Mouse (Mus musculus) intestine, postnatal 0 days (tissue): ENCODE measurements around the gene Atf6. TPM values are rescaled to one million over a fixed set of nuclear protein-coding genes. Genes with fewer than 3 reads are reported as not detected.

Experiments
- ATAC-seq: fragments of 200-750 bp; cut with Nextera tagmentation; 2 replicates; pipeline ENCODE4 v1.8.0; 2017; ENCODE audit warnings: mild to moderate bottlenecking, moderate TSS enrichment, moderate library complexity
- H3K27ac ChIP-seq: fragments of 300-500 bp; sonication (generic); 2 replicates; pipeline ENCODE4 v1.5.1; 2014; ENCODE audit warnings: mild to moderate bottlenecking, low read depth, low read length, moderate library complexity
- H3K27me3 ChIP-seq: fragments of 300-500 bp; sonication (generic); replicated peaks from 2 replicates; pipeline ENCODE4 v1.6.1; 2014; ENCODE audit warnings: low read length, mixed read lengths; ENCODE audit not compliant: control insufficient read depth, insufficient read depth
- H3K36me3 ChIP-seq: fragments of 300-500 bp; sonication (generic); 2 replicates; pipeline ENCODE4 v1.6.1; 2014; ENCODE audit warnings: mild to moderate bottlenecking, moderate library complexity; ENCODE audit not compliant: control insufficient read depth, insufficient read depth
- H3K4me1 ChIP-seq: fragments of 300-500 bp; sonication (generic); replicated peaks from 2 replicates; pipeline ENCODE4 v1.6.1; 2014; ENCODE audit warnings: antibody characterized with exemption, low read length, mixed read lengths; ENCODE audit not compliant: control insufficient read depth, insufficient read depth
- H3K4me2 ChIP-seq: fragments of 300-500 bp; sonication (generic); replicated peaks from 2 replicates; pipeline ENCODE4 v1.6.1; 2014; ENCODE audit warnings: low read depth, mild to moderate bottlenecking, moderate library complexity
- H3K4me3 ChIP-seq: fragments of 300-500 bp; sonication (generic); 2 replicates; pipeline ENCODE4 v1.5.1; 2014; ENCODE audit warnings: low read depth, low read length
- H3K9ac ChIP-seq: fragments of 300-500 bp; sonication (generic); 2 replicates; pipeline ENCODE4 v1.6.1; 2014; ENCODE audit warnings: mild to moderate bottlenecking, low read depth, low read length
- H3K9me3 ChIP-seq: fragments of 300-500 bp; sonication (generic); 2 replicates; pipeline ENCODE4 v1.6.1; 2016; ENCODE audit warnings: mixed run types; ENCODE audit not compliant: control insufficient read depth
- CTCF ChIP-seq: sonication (generic); IDR thresholded peaks from 2 replicates; pipeline ENCODE4 v1.5.1; 2016; ENCODE audit warnings: low read depth, mild to moderate bottlenecking, control low read depth, antibody characterized with exemption, moderate library complexity
- WGBS: fragments of 180-500 bp; shearing (Covaris S2); extraction: QIAGEN DNeasy Blood & Tissue Kit; methylation state at CpG from one replicate; pipeline ENCODE4 v1.1.7; 2014; 5-methylcytosine and 5-hydroxymethylcytosine counted together
- polyA plus RNA-seq: library from polyadenylated mRNA; unstranded; fragments of >200 nt; fragmentation: Nextera tagmentation; extraction: Ambion mirVana; gene quantifications from 2 replicates; pipeline ENCODE4 v1.2.1, GENCODE M21; 2015

Gene Atf6
- polyA plus RNA-seq, 1 experiment from 2014 or later, result 5.4 TPM

GRCm38 (mm10) chr1:170807600-170808270 is 59.8 kb downstream of the Atf6 start:
- 72% methylated on average over 2 of the region's 2 CpGs for WGBS
- Histone ChIP-seq H3K4me1 (no peaks in the 10 kb centered on the region), H3K36me3 (peaks cover 1% of the 10 kb centered on the region; the same call in 1 of the 2 replicates), H3K9ac (no peak overlapping the region), H3K4me3 (no peak overlapping the region), H3K4me2 (no peak overlapping the region), H3K27ac (no peak overlapping the region; the same call in 1 of the 2 replicates), H3K9me3 (no peaks in the 10 kb centered on the region), H3K27me3 (no peaks in the 10 kb centered on the region)
- no peak for ATAC-seq
- no peak for TF ChIP-seq CTCF

- no peak overlapping the region for H3K4me3 ChIP-seq
- H3K4me2 ChIP-seq, result no peak overlapping the region
- H3K27ac ChIP-seq, result no peak overlapping the region
- 0 out of 2 replicates have a peak, but pooled peaks cover 4% of the 10 kb centered on the region for H3K36me3 ChIP-seq
- H3K9me3 ChIP-seq, result no peaks in the 10 kb centered on the region
- no peaks in the 10 kb centered on the region for H3K27me3 ChIP-seq
- WGBS, result 93% methylated on average over 11 of the region's 11 CpGs
- no peak for ATAC-seq
- no peaks in the 10 kb centered on the region for H3K4me1 ChIP-seq
- no peak overlapping the region for H3K9ac ChIP-seq
- TF ChIP-seq CTCF, result no peak
Measured at GRCm38 (mm10) chr1:170804721-170805120, 62.9 kb downstream of the Atf6 start.

DNA sequence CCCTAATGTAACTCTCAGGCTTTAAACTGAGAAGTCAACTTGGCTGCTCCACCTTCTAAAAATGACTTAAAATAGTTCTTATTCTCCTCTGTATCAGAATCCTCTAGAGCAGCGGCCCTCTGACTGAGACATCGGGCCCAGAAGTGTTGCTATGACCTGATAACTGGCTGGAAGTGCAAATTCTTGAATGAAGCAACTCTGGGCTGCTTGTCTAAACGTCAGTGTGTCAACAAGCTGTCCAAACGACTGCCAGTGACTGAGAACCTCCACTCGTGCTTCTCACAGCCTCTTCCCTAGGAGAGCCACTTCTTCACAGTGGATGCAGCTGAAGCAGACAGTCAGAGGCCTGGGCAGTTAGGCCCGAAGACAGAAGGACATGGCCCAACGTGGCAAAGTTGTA is 64.9 kb downstream of the Atf6 start:
- Histone ChIP-seq H3K27me3 (no peaks in the 10 kb centered on the region), H3K27ac (no peak overlapping the region), H3K9ac (no peak overlapping the region), H3K4me2 (no peak overlapping the region), H3K4me1 (no peaks in the 10 kb centered on the region), H3K36me3 (0 out of 2 replicates have a peak, but pooled peaks cover 4% of the 10 kb centered on the region), H3K9me3 (no peaks in the 10 kb centered on the region), H3K4me3 (no peak overlapping the region)
- 58% methylated on average over 7 of the region's 7 CpGs for WGBS
- no peak for ATAC-seq
- TF ChIP-seq CTCF, result no peak

DNA sequence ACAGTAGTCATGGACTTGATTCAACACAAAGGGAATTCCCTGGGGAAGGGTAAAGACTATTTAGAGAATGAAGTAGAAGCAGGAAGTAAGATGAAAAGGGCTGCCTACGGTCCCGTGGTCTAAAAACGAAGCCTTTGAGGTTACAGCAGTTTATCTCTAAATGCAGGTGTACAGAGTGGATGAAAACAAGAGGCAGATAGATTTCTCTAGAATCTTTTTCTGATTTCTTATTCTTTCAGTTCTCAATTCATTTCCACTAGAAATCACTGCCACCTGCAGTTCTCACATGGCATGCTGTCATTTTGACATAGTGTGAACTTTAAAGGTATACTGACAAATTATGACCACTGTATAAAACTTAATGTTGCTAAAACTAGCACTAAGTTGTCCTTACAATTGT is 66.9 kb downstream of the Atf6 start:
- no peak overlapping the region for H3K9ac ChIP-seq
- no peak overlapping the region for H3K4me3 ChIP-seq
- no peak for ATAC-seq
- no peaks in the 10 kb centered on the region for H3K9me3 ChIP-seq
- H3K27me3 ChIP-seq, result no peaks in the 10 kb centered on the region
- no peak for TF ChIP-seq CTCF
- 0 out of 2 replicates have a peak, but pooled peaks cover 4% of the 10 kb centered on the region for H3K36me3 ChIP-seq
- WGBS, result 50% methylated on average over 3 of the region's 3 CpGs
- no peak overlapping the region for H3K27ac ChIP-seq
- no peaks in the 10 kb centered on the region for H3K4me1 ChIP-seq
- no peak overlapping the region for H3K4me2 ChIP-seq

- TF ChIP-seq CTCF, result no peak
- H3K27ac ChIP-seq, result no peak overlapping the region
Measured at GRCm38 (mm10) chr1:170795741-170796347, 71.7 kb downstream of the Atf6 start.

GRCm38 (mm10) chr1:170791542-170791941 is 76.0 kb downstream of the Atf6 start:
- ATAC-seq, result no peak
- no peak for TF ChIP-seq CTCF
- WGBS, result 80% methylated on average over 6 of the region's 6 CpGs

More at GRCm38 (mm10) chr1:170795741-170796347, 71.7 kb downstream of the Atf6 start:
- Histone ChIP-seq H3K27me3 (no peaks in the 10 kb centered on the region), H3K4me1 (no peaks in the 10 kb centered on the region), H3K4me2 (no peak overlapping the region), H3K4me3 (no peak overlapping the region), H3K36me3 (peaks cover 13% of the 10 kb centered on the region), H3K9me3 (no peaks in the 10 kb centered on the region), H3K9ac (no peak overlapping the region)
- 77% methylated on average over 9 of the region's 9 CpGs for WGBS
- ATAC-seq, result no peak

More at GRCm38 (mm10) chr1:170791542-170791941, 76.0 kb downstream of the Atf6 start:
- no peak overlapping the region for H3K9ac ChIP-seq
- H3K27ac ChIP-seq, result no peak overlapping the region
- peaks cover 28% of the 10 kb centered on the region for H3K36me3 ChIP-seq
- no peaks in the 10 kb centered on the region for H3K4me1 ChIP-seq
- H3K27me3 ChIP-seq, result no peaks in the 10 kb centered on the region
- no peaks in the 10 kb centered on the region for H3K9me3 ChIP-seq
- H3K4me2 ChIP-seq, result no peak overlapping the region
- no peak overlapping the region for H3K4me3 ChIP-seq
